Mouse (Mus musculus): ENCODE results near the gene 4921524J17Rik.

The 4921524J17Rik gene

GRCm38 (mm10) chr8:85432168-85433016 lies at the start of gene 4921524J17Rik:
Gene 4921524J17Rik, minus strand, starts transcription at chr8:85432833.
- DNase-seq (ENCODE audit: low spot score in 2 of 2) = peak; percentile 91 to 92

- no peak for DNase-seq (ENCODE audit: low spot score in 2 of 2)
These were observed 49.8 kb upstream of the 4921524J17Rik start for GRCm38 (mm10) chr8:85482427-85482826.

GRCm38 (mm10) chr8:85481900-85482299 lies 49.3 kb upstream of the 4921524J17Rik start:
- no peak for DNase-seq (ENCODE audit: low spot score in 2 of 2)

GRCm38 (mm10) chr8:85479710-85480109 lies 47.1 kb upstream of the 4921524J17Rik start:
- DNase-seq (ENCODE audit: low spot score in 2 of 2) = no peak

- DNase-seq (ENCODE audit: low spot score in 2 of 2) = no peak
These were observed 45.8 kb upstream of the 4921524J17Rik start for GRCm38 (mm10) chr8:85478397-85478796.

- DNase-seq (ENCODE audit: low spot score in 2 of 2) = no peak
These were observed 44.4 kb upstream of the 4921524J17Rik start for GRCm38 (mm10) chr8:85476970-85477545.

- no peak for DNase-seq (ENCODE audit: low spot score in 2 of 2)
These were observed 42.3 kb upstream of the 4921524J17Rik start for GRCm38 (mm10) chr8:85474924-85475323.

- DNase-seq (ENCODE audit: low spot score in 2 of 2) = no peak
These were observed 40.6 kb upstream of the 4921524J17Rik start for GRCm38 (mm10) chr8:85473246-85473645.

GRCm38 (mm10) chr8:85472800-85473199 lies 40.2 kb upstream of the 4921524J17Rik start:
- DNase-seq (ENCODE audit: low spot score in 2 of 2) = no peak

- no peak for DNase-seq (ENCODE audit: low spot score in 2 of 2)
These were observed 38.1 kb upstream of the 4921524J17Rik start for GRCm38 (mm10) chr8:85470753-85471152.

GRCm38 (mm10) chr8:85466056-85466455 lies 33.4 kb upstream of the 4921524J17Rik start:
- no peak for DNase-seq (ENCODE audit: low spot score in 2 of 2)

GRCm38 (mm10) chr8:85464316-85464715 lies 31.7 kb upstream of the 4921524J17Rik start:
- DNase-seq (ENCODE audit: low spot score in 2 of 2) = no peak

GRCm38 (mm10) chr8:85462441-85462840 lies 29.8 kb upstream of the 4921524J17Rik start:
- DNase-seq (ENCODE audit: low spot score in 2 of 2) = no peak

GRCm38 (mm10) chr8:85461377-85461776 lies 28.7 kb upstream of the 4921524J17Rik start:
- no peak for DNase-seq (ENCODE audit: low spot score in 2 of 2)

GRCm38 (mm10) chr8:85460804-85461203 lies 28.2 kb upstream of the 4921524J17Rik start:
- no peak for DNase-seq (ENCODE audit: low spot score in 2 of 2)

- DNase-seq (ENCODE audit: low spot score in 2 of 2) = no peak
These were observed 26.9 kb upstream of the 4921524J17Rik start for GRCm38 (mm10) chr8:85459582-85459981.

GRCm38 (mm10) chr8:85456536-85456935 lies 23.9 kb upstream of the 4921524J17Rik start:
- DNase-seq (ENCODE audit: low spot score in 2 of 2) = no peak

GRCm38 (mm10) chr8:85454750-85455149 lies 22.1 kb upstream of the 4921524J17Rik start:
- no peak for DNase-seq (ENCODE audit: low spot score in 2 of 2)

- DNase-seq (ENCODE audit: low spot score in 2 of 2) = no peak
These were observed 20.6 kb upstream of the 4921524J17Rik start for GRCm38 (mm10) chr8:85453256-85453655.

GRCm38 (mm10) chr8:85452328-85452727 lies 19.7 kb upstream of the 4921524J17Rik start:
- DNase-seq (ENCODE audit: low spot score in 2 of 2) = no peak

- no peak for DNase-seq (ENCODE audit: low spot score in 2 of 2)
These were observed 17.7 kb upstream of the 4921524J17Rik start for GRCm38 (mm10) chr8:85450335-85450734.

- DNase-seq (ENCODE audit: low spot score in 2 of 2) = no peak
These were observed 13.5 kb upstream of the 4921524J17Rik start for GRCm38 (mm10) chr8:85445936-85446685.
